Mouse (Mus musculus) kidney, adult 2 months (tissue): Measurements from ENCODE around the gene Mtmr6.

Experiments
- CTCF ChIP-seq: fragments of 200-500 bp; conservative IDR thresholded peaks from 2 replicates; pipeline ENCODE4 v1.5.1; 2011; ENCODE audit warnings: low read depth, mild to moderate bottlenecking, control low read depth, low read length, moderate library complexity, mixed read lengths; ENCODE audit not compliant: insufficient read depth, insufficient read length
- POLR2A ChIP-seq: fragments of 200-500 bp; IDR thresholded peaks from one replicate; pipeline ENCODE4 v1.6.1; 2011; ENCODE audit warnings: low read depth, low read length, control low read depth

DNA sequence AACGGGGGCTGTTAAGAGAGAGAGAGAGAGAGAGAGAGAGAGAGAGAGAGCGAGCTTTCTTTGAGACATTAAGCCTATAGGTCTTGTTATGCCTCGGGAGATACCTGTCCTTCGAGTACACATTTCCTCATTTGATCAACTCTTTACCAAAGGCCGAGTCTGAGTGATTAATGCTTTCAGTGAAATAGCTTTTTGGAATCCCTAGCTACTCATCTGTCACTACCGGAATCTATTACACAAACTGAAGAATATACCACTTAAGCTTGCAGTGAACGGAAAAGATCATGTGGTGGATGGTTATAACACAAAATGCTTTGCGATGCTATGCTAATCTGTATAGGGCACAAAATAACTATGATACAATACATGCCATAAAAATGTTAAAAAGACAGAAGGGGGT is 14.7 kb upstream of the Mtmr6 start:
- TF ChIP-seq CTCF: no peak
- no peak for TF ChIP-seq POLR2A
